8 mouse cellular contexts compared by ENCODE assay signal in genomic region chr4:41097871-41098576, GRCm38 (mm10). TPM values are rescaled to one million over a fixed set of nuclear protein-coding genes. Genes with fewer than 3 reads are reported as not detected.
DNase-seq lines count a peak whose midpoint lies in the region; ATAC-seq and TF ChIP-seq lines count a peak whose summit lies in the region.

Gene Aqp3 (minus strand): TSS chr4:41098183.

- peaks cover 20% of the 10 kb centered on the region for H3K4me1 ChIP-seq in embryonic facial prominence, embryonic 15.5 days
- peaks cover 24 to 28% of the 10 kb centered on the region in 2 experiments for H3K4me1 ChIP-seq in liver, embryonic 14.5 days (replicated peaks; ENCODE audit: control insufficient read depth in 2 of 2, insufficient read depth in 2 of 2, low read length in 1 of 2)

- peak within 1 kb of the TSS; percentile 60 for H3K27ac ChIP-seq in embryonic facial prominence, embryonic 15.5 days (replicated peaks)
- H3K27ac ChIP-seq in liver, embryonic 14.5 days = no peak within 1 kb of the TSS

- DNase-seq in right cerebral cortex, postnatal 4 days = peak; percentile 56
- no peak for DNase-seq in right cerebral cortex, postnatal 25 days
- peak in 1 of 3 experiments; percentile 56 for DNase-seq in liver, embryonic 14.5 days (ENCODE audit: low read depth in 3 of 3, low spot score in 3 of 3)
- DNase-seq in neural tube, embryonic 10.5 days (ENCODE audit: extremely low spot score, low spot score) = peak; percentile 53
- DNase-seq in urinary bladder, adult 2 months (ENCODE audit: low spot score) = peak; percentile 77
- no peak for DNase-seq in MN1 (ENCODE audit: low spot score)

- WGBS in embryonic facial prominence, embryonic 15.5 days = under 1% methylated on average over 42 of the region's 42 CpGs
- WGBS in liver, embryonic 14.5 days (ENCODE audit: insufficient replicate concordance) = 1% methylated on average over 42 of the region's 42 CpGs

- H3K27me3 ChIP-seq in embryonic facial prominence, embryonic 15.5 days = peaks cover 19% of the 10 kb centered on the region; the same call in 1 of the 2 replicates
- H3K27me3 ChIP-seq in liver, embryonic 14.5 days (ENCODE audit: control insufficient read depth, insufficient read depth, low read length) = peaks cover 22% of the 10 kb centered on the region

- no peak for TF ChIP-seq EP300 in liver, embryonic 14.5 days (IDR thresholded peaks at IDR 0.05; ENCODE audit: low read depth)

- peak within 1 kb of the TSS; percentile 90 for H3K4me2 ChIP-seq in embryonic facial prominence, embryonic 15.5 days (replicated peaks)
- peak within 1 kb of the TSS; percentile 81 for H3K4me2 ChIP-seq in liver, embryonic 14.5 days (ENCODE audit: low read depth)

- H3K4me3 ChIP-seq in embryonic facial prominence, embryonic 15.5 days (replicated peaks) = peak within 1 kb of the TSS; percentile 46
- peak within 1 kb of the TSS; percentile 62 to 68 for H3K4me3 ChIP-seq in liver, embryonic 14.5 days (ENCODE audit: insufficient read depth in 1 of 2, low read depth in 2 of 2, low read length in 2 of 2)

- H3K9ac ChIP-seq in embryonic facial prominence, embryonic 15.5 days = peak within 1 kb of the TSS; percentile 23; the same call in 1 of the 2 replicates
- H3K9ac ChIP-seq in liver, embryonic 14.5 days (replicated peaks) = peak within 1 kb of the TSS; percentile 59

- TF ChIP-seq CTCF in liver, embryonic 14.5 days (IDR thresholded peaks at IDR 0.05; ENCODE audit: low read depth) = peak; percentile 35; the same call in 1 of the 2 replicates

- no peak for ATAC-seq in embryonic facial prominence, embryonic 15.5 days (ENCODE audit: insufficient number of reproducible peaks, low FRiP score, low TSS enrichment, low read depth)
- peak; percentile 68 for ATAC-seq in inflammation-experienced regulatory T-cells, adult 6 months
- peak; percentile 79 for ATAC-seq in liver, embryonic 14.5 days (ENCODE audit: insufficient read depth)

- no peaks in the 10 kb centered on the region for H3K9me3 ChIP-seq in embryonic facial prominence, embryonic 15.5 days (replicated peaks)
- no peaks in the 10 kb centered on the region for H3K9me3 ChIP-seq in liver, embryonic 14.5 days (ENCODE audit: control insufficient read depth, low read length)

- no peaks in the 10 kb centered on the region for H3K36me3 ChIP-seq in embryonic facial prominence, embryonic 15.5 days
- no peaks in the 10 kb centered on the region for H3K36me3 ChIP-seq in liver, embryonic 14.5 days (replicated peaks; ENCODE audit: control insufficient read depth, insufficient read depth, low read depth)

RNA-seq across cellular contexts. Expression of gene Aqp3, which starts in this region (rescaled TPM):
- 88.7 and 94.8 TPM in 2 replicates for polyA plus RNA-seq in embryonic facial prominence, embryonic 15.5 days (2015; fragmentation: Nextera tagmentation; extraction: Ambion mirVana)
- 10 to 100 TPM; 15.2 to 21.2 (median 15.4) TPM for polyA plus RNA-seq in inflammation-experienced regulatory T-cells, adult 6 months (2017; shearing (Covaris generic))
- 15.6 and 18.3 TPM in 2 replicates for polyA plus RNA-seq in liver, embryonic 14.5 days (2012; rRNA removed)
- 5.8 and 8.7 TPM in 2 replicates for polyA plus RNA-seq in liver, embryonic 14.5 days (2014; fragmentation: Nextera tagmentation; extraction: Ambion mirVana)
- polyA plus RNA-seq in urinary bladder, adult 2 months (2012; rRNA removed) = 516 and 601 TPM in 2 replicates

Comparison
In these comparisons a context has a peak if more than half of its experiments do, and no peak if none do; other contexts are left out.
1. DNase-seq: peak in right cerebral cortex, postnatal 4 days (single experiment), neural tube, embryonic 10.5 days (single experiment) and urinary bladder, adult 2 months (single experiment); none in right cerebral cortex, postnatal 25 days (single experiment) and MN1 (single experiment).